Mouse (Mus musculus): ENCODE data around the gene BC051665.

Gene BC051665

DNA sequence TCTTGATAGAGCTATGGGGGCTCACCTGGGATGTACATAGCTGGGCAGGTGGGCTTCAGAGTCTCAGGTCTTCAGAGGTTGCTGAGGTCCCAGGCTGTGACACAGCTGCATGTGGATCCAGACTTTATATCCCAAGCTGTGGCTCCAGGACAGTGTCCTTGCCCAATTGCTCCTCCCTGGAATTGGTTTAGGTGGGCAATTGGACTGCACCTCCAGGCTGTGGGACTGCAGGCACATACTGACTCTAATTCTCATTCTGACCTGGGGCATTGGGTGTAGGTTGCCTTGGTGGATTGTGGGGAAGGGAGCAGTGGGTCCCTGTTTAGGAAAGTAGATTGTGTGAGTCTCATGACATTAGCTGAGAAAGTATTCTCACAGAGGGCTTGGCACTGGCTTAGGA, at the start of gene BC051665:
BC051665 (minus strand) TSS at position 101 of the 400 bp plus-strand sequence.
- no peak for DNase-seq (ENCODE audit: inconsistent age in 2 of 2, low spot score in 1 of 2)

DNA sequence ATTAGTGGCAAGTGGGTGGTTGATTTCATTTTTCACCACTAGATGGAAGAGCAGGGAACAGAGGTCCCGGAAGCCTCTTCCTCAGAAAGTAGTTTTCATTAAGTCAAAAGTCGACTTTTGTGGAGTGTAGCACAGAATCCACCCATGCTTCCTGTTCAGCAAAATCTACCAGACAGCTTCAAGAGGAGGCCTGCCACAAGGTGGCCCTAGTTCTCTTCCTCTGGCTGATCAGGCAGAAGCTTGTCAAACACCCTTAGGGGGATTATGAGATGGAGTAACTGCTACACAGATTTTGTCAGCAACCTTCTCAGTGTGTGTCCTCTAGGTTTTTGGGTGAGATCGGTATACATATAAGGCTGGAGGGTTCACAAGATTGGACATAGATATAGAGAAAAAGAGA, 39.9 kb upstream of the BC051665 start:
- DNase-seq (ENCODE audit: inconsistent age in 2 of 2, low spot score in 1 of 2): peak; percentile 10 to 54

DNA sequence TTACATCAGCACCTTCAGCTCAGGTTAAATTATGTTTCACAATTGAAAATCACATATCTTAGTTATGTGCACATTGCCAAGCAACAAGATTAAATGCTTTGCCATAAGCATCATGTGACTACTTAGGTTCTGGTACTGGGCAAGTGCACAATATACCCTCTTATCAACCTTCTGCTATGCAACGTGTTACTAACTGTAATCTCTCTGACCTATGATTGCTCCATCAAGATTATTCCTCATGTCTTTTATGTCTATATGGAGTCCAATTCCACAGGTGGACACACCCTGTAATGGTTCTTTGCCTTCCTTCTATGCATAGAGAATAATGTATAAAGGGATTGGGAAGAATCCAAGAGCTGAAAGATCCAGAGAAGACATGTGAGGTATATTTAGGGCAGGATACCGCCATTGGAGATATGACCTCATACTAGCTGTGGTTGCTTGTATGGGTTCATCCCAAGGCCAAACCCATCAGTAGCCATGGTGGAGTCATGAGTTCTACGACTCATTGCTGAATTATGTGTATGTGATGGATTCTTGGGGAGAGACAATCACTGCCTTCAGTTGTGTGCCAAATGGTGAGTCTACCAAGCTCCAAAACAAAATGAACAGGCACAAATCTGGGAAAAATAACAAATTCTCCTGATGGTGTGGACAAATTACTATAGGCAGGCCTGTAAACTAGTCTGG, 34.5 kb upstream of the BC051665 start:
- no peak for DNase-seq (ENCODE audit: inconsistent age in 2 of 2, low spot score in 1 of 2)

DNA sequence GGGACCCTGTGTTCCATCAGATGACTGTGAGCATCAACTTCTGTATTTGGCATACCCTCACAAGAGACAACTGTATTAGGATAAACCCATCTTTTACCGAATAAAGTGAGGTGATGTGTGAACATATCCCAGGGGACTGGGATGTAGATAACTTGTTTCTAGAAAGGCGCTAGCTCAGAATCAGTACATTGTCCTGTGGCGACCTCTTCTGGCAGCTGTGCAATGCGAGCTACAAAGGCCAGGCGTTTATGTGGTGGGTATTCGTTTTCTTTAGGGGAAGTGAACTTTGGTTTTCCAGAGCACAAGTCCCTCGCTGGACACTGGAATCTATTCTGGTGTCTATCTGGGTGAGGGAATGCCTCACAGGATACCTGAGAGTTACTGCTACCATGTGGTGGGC, 33.3 kb upstream of the BC051665 start:
- peak; percentile 13 to 66 for DNase-seq (ENCODE audit: inconsistent age in 2 of 2, low spot score in 1 of 2)

DNA sequence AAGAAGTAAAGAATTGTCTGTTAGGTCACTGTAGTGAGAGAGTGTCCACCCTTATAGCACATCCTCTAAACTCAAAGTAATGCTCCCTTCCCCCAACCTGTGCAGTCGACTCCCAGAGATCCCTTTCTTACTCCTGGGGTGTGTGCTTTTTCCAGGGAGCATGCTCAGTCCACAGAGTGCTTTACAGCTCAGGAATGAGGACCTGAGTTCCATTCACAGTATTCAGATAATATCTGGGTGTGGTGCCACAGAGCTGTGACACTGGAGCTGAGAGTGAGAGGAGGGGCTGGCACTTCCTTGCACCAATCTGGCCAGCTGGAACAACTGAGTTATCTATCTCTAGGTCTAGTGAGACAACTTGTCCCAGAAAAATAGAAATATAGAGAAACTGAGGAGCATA, 27.6 kb upstream of the BC051665 start:
- no peak for DNase-seq (ENCODE audit: inconsistent age in 2 of 2, low spot score in 1 of 2)

DNA sequence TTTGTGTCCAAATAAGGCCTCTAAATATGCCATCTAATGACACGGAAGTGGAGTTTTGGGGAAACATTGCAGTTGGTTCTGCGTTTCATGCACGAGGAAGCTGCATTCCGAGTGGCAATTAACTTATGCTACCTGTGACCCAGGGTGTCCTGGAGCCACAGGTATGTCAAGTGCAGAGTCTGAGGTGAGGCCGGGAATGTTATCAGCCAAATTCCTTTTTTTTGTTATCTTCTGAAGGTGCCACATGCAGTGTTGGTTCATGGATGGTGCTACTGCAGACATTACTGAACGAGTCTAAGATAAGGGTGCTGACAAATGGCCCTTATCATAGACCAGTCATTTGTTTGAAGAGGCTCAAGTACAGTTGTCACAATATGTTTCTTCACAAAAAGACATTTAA, 26.6 kb upstream of the BC051665 start:
- DNase-seq (ENCODE audit: inconsistent age in 2 of 2, low spot score in 1 of 2): no peak

DNA sequence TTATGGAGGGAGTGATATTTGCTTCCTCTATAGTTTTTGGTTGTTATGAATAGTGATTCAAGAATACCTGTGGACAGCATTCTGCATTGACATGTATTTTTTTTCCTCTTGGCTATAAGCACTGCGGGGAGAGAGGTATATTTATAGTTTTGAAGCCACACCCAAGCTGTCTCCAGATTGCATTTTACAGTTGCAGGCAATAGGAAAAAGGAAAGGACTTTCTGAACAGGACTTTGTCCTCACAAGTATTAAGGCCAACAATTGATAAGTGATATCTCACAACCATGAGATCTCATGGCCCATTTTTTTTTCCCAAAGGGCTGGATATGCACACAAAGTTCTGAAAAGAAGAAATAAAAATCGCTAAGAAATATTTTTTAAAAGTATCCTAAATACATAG, 23.5 kb upstream of the BC051665 start:
- DNase-seq (ENCODE audit: inconsistent age in 2 of 2, low spot score in 1 of 2): no peak

DNA sequence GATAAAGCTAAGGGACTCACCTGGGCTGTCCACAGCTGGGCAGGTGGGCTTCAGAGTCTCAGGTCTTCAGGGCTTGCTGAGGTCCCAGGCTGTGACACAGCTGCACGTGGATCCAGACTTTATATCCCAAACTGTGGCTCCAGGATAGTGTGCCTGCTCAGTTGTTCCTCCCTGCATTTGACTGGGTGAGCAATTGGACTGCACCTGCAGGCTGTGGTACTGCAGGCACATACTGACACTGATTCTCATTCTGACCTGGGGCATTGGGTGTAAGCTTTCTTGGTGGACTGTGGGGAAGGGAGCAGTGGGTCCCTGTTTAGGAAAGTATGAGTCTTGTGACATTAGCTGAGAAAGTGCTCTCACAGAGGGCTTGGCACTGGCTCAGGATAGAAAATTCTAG, 16.6 kb upstream of the BC051665 start, which contains the start of gene Ctsll3:
Ctsll3 (minus strand) TSS at position 101 of the 400 bp plus-strand sequence.
- DNase-seq (ENCODE audit: inconsistent age in 2 of 2, low spot score in 1 of 2): no peak

DNA sequence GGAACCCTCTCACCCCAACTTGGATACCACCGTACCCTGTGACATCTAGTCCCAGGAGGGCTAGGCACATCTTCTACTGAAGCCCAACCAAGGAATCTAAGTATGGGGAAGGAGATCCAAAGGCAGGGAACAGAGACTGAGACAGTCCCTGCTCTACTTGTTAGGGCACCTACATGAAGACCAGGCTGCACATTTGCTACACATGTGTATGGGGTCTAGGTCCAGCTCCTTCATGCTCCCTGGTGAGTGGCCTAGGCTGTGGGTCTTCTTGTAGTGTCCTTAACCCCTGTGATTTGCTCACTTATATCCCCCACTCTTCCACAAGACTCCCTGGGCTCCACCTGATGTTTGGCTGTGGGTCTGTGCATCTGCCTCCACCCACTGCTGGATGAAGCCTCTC, 3.3 kb upstream of the BC051665 start:
- no peak for DNase-seq (ENCODE audit: inconsistent age in 2 of 2, low spot score in 1 of 2)

DNA sequence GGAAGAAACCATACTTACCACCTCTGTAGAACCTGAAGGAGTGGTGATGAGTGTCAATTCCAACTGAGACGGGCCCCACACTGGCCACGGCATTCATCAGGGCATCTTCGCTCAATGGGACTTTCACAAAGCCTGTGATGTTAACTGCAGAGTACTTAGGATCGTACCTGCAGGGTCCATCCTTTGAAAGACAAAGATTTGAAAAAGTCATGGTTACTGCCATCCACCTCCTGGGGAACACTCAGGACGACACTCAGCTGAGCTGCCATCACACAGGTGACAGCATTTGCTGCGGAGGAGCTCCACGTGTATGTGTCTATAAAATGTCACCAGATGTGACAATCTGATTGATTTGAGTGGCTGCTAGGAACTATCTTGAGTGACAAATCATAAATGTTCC, 2.9 kb downstream of the BC051665 start:
- DNase-seq (ENCODE audit: inconsistent age in 2 of 2, low spot score in 1 of 2): no peak

DNA sequence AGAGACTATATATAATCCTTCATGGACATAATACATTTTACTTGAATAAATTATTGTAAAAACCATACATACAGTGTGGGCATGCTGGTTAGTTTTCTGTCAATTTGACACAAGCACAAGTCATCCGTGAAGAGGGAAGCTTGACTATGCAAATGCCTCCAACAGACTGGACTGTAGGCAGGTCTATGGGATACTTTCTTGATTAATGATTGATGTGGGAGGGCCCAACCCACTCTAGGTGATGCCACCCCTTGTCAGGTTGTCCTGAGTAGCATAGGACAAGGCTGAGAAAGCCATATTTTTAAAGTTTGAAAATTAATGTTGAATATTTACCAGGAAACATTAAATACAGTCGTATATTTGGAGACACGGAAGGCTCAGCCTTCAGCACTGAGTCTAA, 5.6 kb downstream of the BC051665 start:
- no peak for DNase-seq (ENCODE audit: inconsistent age in 2 of 2, low spot score in 1 of 2)

DNA sequence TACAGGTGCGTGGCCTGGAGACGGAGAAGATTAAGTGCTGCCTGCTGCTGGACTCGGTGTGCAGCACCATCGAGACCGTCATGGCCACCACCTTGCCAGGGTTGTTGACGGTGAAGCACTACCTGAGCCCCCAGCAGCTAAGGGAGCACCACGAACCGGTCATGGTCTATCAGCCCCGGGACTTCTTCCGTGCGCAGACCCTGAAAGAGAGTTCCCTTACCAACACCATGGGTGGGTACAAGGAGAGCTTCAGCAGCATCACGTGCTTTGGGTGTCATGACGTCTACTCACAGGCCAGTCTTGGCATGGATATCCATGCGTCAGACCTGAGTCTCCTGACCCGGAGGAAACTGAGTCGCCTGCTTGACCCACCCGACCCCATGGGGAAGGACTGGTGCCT, 25.0 kb downstream of the BC051665 start:
- no peak for DNase-seq (ENCODE audit: inconsistent age in 2 of 2, low spot score in 1 of 2)

DNA sequence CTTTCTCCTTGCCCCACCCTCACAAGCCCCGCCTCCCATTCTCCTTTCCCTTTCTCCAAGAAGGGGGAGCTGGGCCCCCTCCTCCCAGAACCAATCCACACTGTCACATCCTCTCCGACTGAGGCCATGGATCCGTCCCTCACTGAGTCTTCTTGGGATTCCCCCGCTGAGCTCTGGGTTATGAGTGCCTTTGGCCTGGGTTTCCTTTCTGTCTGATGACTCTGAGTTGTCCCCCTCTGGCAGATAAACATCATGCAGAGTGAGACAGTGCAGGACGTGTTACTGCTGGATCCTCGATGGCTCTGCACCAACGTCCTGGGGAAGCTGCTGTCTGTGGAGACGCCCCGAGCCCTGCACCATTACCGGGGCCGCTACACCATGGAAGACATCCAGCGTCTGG, 25.8 kb downstream of the BC051665 start:
- no peak for DNase-seq (ENCODE audit: inconsistent age in 2 of 2, low spot score in 1 of 2)

DNA sequence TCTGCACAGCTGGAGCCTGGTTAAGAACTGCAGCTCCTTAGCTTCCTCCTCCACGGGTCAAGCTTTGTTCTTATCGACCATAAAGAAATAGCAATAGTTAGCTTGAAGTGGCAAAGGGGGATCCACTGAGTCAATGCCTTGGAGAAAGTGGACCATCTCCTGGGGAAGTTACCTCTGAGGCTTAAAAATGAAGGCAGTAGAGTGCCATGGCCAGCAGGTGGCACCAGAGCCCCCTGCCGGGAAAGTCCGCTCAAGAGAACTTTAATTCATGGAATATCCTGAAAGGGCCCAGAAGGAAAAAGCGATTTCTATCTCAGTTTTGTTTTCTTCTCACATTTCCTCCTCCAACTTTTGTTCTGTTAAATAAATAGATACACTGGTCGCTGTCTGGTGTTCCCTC, 27.0 kb downstream of the BC051665 start:
- DNase-seq (ENCODE audit: inconsistent age in 2 of 2, low spot score in 1 of 2): peak; percentile 28 to 77

DNA sequence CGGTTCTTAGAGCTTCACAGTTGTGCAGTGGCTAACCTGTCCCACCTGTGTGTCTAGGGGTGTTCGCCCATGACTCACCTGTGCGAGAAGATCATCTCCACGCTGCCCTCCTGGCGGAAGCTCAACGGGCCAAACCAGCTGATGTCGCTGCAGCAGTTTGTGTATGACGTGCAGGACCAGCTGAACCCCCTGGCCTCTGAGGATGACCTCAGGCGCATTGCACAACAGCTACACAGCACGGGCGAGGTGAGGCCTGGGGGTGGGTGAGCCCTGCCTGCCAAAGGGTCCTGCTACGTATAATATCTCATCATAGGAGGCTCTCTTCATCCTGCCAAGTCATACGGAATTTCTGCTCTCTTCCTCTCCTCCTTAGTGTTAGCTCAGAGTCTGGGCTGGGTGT, 28.9 kb downstream of the BC051665 start:
- no peak for DNase-seq (ENCODE audit: inconsistent age in 2 of 2, low spot score in 1 of 2)

DNA sequence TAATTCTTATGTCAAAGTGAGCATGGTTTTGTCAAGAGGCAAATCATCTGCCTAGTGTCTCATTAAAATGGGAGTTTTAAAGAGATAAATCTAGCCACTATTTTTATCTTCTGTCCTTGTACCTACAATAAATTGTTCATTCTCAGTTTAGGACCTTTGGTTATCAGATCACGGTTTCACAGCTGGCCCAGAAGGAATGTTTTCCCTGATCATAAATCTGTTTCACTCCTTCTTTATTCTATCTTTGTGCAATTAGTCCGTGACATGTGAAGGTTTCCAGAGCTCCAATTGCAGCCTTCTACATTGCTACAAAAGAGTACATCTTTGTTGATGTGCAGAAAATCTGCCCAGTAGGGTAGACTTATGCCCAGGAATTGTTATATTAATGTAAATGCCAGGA, 30.9 kb downstream of the BC051665 start:
- no peak for DNase-seq (ENCODE audit: inconsistent age in 2 of 2, low spot score in 1 of 2)

DNA sequence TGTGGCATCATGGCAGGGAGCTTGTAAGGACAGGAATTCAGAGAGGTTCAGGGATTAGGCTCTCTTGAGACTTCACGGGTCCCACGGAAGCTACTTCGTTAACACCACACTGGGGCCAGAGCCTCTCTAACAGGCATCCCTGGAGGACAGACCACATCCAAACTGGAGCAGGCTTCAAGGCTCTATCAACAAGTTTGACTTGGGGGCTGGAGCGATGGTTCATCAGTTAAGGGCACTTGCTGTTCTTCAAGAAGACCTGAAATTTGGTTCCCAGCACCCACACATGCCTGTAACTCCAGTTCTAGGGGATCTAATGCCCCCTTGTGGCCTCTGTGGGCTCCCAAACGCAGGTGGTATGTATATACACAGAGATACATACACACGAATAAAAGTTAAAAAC, 32.9 kb downstream of the BC051665 start:
- no peak for DNase-seq (ENCODE audit: inconsistent age in 2 of 2, low spot score in 1 of 2)

DNA sequence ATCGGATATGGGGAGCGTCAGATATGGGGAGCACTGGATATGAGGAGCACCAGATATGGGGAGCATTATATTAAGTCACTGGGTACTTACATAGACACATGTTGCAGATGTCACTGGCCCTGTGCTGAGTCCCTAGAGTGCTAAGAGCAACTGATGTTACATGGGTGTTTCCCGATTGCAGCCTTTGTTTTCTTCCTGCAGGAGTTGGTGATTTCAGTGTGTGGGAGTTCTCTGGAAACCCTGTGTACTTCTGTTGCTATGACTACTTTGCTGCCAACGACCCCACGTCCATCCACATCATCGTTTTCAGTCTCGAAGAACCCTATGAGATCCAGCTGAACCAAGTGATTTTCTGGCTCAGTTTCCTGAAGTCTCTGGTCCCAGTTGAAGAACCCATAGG, 35.2 kb downstream of the BC051665 start:
- DNase-seq (ENCODE audit: inconsistent age in 2 of 2, low spot score in 1 of 2): no peak

DNA sequence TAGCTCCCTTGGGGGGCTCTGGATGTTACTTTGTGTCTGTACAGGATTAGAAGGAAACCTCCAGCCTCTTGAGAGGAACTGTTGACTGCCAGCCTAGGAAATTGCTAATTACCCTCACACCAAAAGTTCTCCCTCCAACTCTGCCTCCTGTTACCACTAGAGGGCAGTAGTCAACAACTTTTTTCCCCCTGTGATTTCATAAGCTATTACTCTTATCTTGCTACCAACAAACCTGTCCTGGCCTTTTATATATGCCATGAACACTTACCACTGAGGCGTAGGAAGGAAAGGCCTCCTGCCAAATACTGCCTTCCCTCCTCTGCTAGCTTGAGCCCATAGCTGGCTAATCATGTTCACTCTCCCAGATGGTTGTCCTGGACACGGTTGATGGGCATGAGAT, 37.6 kb downstream of the BC051665 start:
- peak in 1 of 2 experiments; percentile 55 for DNase-seq (ENCODE audit: inconsistent age in 2 of 2, low spot score in 1 of 2)

DNA sequence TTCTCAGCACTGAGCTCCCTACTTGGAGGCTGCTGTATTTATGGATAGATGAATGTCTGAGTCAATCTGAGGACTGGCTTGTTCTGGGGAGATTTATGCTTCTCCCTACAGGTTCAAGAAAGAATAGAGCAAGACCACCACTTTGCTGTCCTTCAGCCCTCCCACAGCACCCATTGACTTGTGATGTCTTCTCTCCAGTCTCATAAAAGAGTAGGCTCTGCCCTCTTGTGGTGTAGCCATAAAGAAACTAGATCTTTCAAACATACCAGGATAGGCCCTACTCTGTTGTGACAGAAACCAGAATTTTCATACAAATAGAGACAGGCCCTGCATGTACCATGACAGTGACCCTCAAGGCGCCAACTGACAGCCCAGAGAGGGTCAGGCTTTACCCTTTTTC, 39.0 kb downstream of the BC051665 start:
- DNase-seq (ENCODE audit: inconsistent age in 2 of 2, low spot score in 1 of 2): no peak

DNA sequence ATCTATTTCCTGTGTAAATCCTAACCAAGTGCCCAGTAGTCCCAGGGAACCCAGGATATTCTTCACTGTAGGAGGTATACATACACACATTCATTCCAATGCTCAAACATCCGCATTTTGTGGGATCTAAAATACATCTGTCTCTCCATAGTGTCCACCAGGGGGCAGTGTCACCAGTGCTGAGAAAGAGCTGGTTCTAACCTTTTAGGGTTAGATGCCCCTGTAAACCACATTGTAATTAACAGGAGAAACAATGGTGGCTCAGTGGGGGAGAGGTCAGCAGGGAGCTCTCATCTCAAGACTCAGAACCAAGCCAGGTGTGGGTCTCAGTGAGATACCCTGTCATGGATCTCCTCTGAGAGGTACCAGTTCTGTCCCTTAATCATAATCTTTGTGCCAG, 39.9 kb downstream of the BC051665 start:
- DNase-seq (ENCODE audit: inconsistent age in 2 of 2, low spot score in 1 of 2): peak in 1 of 2 experiments; percentile 58

DNA sequence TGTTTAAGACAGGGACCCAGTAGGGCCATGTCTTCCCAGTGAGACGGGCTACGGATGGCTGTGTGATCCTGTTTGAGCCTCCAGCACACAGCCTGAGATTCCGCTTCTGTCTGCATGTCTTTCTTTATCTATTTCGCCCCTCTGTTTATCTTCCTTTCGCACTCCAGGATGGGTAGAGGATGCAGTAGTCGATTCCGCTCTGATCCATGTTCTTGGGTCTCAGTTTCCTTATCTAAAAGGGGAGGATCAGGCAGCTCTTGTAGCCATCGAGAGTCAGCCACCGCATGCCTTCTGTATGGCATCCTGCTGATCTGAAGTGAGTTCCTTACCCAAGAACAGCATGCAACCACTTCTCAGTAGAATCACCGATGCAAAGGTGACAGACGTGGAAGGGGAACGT, 40.8 kb downstream of the BC051665 start:
- peak in 1 of 2 experiments; percentile 16 for DNase-seq (ENCODE audit: inconsistent age in 2 of 2, low spot score in 1 of 2)

DNA sequence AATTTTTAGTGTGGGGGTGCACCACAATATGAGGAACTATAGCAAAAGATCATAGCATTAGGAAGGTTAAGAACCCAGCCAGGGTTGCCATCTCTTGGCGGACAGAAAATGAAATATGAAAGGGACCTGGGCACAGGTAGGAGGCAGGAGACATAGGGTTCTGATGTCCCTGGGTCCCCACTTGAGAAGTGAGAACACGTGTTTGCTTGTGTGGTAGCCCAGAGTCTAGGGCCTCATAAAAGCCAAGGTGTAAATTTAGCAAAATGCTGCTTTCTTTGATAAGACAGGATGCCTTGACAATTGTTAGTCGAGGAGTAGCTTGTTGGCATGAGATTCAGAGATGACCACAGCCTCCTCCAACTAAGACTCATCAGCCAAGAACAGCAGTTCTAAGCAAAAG, 41.4 kb downstream of the BC051665 start:
- no peak for DNase-seq (ENCODE audit: inconsistent age in 2 of 2, low spot score in 1 of 2)
